Mouse (Mus musculus) liver, adult 2 months (tissue): ENCODE results near the gene Akap8l. TPM values are rescaled to one million over a fixed set of nuclear protein-coding genes. Genes with fewer than 3 reads are reported as not detected.

ENCODE experiments used
- DNase-seq: peaks from one replicate; pipeline ENCODE4 v3.0.0-alpha.2; 2011; ENCODE audit warnings: low read depth, low spot score; ENCODE audit errors: extremely low read depth
- H3K27ac ChIP-seq: fragments of 200-500 bp; replicated peaks from 2 replicates; pipeline ENCODE4 v1.5.1; 2012; ENCODE audit warnings: low read depth, mild to moderate bottlenecking, control low read depth, inconsistent platforms, low read length; ENCODE audit not compliant: insufficient read depth
- H3K27me3 ChIP-seq: fragments of 200-500 bp; 2 replicates; pipeline ENCODE4 v1.6.1; 2012; ENCODE audit warnings: mild to moderate bottlenecking, moderate library complexity, low read length, inconsistent platforms; ENCODE audit not compliant: control insufficient read depth, insufficient read depth
- H3K36me3 ChIP-seq: fragments of 200-500 bp; 2 replicates; pipeline ENCODE4 v1.6.1; 2012; ENCODE audit warnings: low read length, inconsistent platforms; ENCODE audit not compliant: control insufficient read depth, insufficient read depth
- H3K4me1 ChIP-seq: fragments of 200-500 bp; 2 replicates; pipeline ENCODE4 v1.6.1; 2011; ENCODE audit warnings: low read length; ENCODE audit not compliant: control insufficient read depth, insufficient read depth
- H3K4me3 ChIP-seq: fragments of 200-500 bp; 2 replicates; pipeline ENCODE4 v1.5.1; 2011; ENCODE audit warnings: low read depth, mild to moderate bottlenecking, control low read depth, low read length, moderate library complexity; ENCODE audit not compliant: insufficient read depth
- H3K79me2 ChIP-seq: fragments of 200-500 bp; 2 replicates; pipeline ENCODE4 v1.6.1; 2012; ENCODE audit warnings: inconsistent platforms, mild to moderate bottlenecking, low read length, moderate library complexity; ENCODE audit not compliant: control insufficient read depth, insufficient read depth
- H3K9ac ChIP-seq: fragments of 200-500 bp; 2 replicates; pipeline ENCODE4 v1.6.1; 2012; ENCODE audit warnings: low read depth, mild to moderate bottlenecking, control low read depth, inconsistent platforms, low read length
- CTCF ChIP-seq: fragments of 200-500 bp; IDR thresholded peaks from 2 replicates; pipeline ENCODE4 v1.5.1; 2011; ENCODE audit warnings: low read depth, low read length, control low read depth
- POLR2A ChIP-seq: fragments of 200-500 bp; IDR thresholded peaks from 2 replicates; pipeline ENCODE4 v1.6.1; 2011; ENCODE audit warnings: low read length, control low read depth; ENCODE audit not compliant: insufficient read depth; ENCODE audit errors: extremely low read depth
- WGBS: fragments of 180-500 bp; shearing (Covaris S2); methylation state at CpG from one replicate; pipeline ENCODE4 v1.1.7; 2018; 5-methylcytosine and 5-hydroxymethylcytosine counted together
- polyA plus RNA-seq: library from polyadenylated mRNA; depleted of rRNA; stranded (reverse); fragments of >200 nt; gene quantifications from 2 replicates; pipeline ENCODE4 v1.2.3, GENCODE M21; 2012
- total RNA-seq: library from RNA; depleted of rRNA; stranded (reverse); fragments of >200 nt; gene quantifications from 2 replicates; pipeline ENCODE4 v1.2.3, GENCODE M21; 2014

Gene Akap8l
- total and polyA plus RNA-seq, 2 experiments = 25.2 to 62.0 TPM

DNA sequence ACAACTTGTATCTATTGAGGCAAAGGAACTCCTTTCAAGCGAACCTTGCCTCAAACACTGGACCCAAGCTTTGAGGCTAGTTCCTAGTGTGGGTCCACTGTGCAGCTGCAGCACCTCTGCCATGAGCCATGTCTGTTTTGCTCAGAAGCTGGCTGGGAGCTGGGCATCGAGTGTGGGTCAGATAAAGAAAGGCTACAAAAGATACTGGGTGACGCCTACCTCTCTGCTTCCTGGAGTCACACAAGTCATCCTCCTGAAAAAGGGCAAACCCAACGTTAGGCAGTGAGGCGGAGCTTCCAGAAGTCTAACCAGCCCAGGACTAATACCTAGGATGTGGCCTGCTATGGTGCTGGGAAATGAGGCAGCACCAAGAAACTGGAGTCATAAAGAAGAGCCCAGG, 36.5 kb downstream of the Akap8l start:
- DNase-seq = no peak
- Histone ChIP-seq H3K27ac (no peak overlapping the region), H3K79me2 (peaks cover 10% of the 10 kb centered on the region; the same call in 1 of the 2 replicates), H3K9ac (no peak overlapping the region), H3K4me1 (no peaks in the 10 kb centered on the region), H3K4me3 (no peak overlapping the region), H3K36me3 (peaks cover 81% of the 10 kb centered on the region), H3K27me3 (no peaks in the 10 kb centered on the region)
- 77% methylated on average over 5 of the region's 5 CpGs for WGBS
- TF ChIP-seq POLR2A (no peak), CTCF (no peak)

DNA sequence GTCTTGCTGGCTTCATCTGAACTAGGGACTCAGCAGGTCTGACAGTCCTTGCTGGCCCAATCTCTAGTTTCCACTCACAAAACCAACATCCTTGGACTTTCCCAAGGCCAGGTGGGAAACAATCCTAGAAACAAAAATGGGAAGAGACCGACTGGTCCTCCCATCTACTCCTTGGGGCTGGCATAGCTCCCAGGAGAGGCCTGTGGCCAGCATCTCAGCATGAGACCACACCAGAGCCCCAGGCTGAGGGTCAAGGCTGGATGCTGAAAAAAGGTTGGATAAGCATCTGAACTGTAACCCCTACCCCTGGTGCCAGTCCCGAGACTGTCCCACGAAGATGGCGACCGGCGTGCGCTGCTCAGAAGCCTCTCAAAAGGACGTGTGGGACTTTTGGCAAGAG, 37.6 kb downstream of the Akap8l start:
- no peak overlapping the region for H3K27ac ChIP-seq
- H3K4me1 ChIP-seq = no peaks in the 10 kb centered on the region
- H3K9ac ChIP-seq = no peak overlapping the region
- H3K36me3 ChIP-seq = peaks cover 90% of the 10 kb centered on the region
- no peak for DNase-seq
- WGBS = 95% methylated on average over 8 of the region's 8 CpGs
- TF ChIP-seq POLR2A (no peak), CTCF (no peak)
- peaks cover 6% of the 10 kb centered on the region; the same call in 1 of the 2 replicates for H3K79me2 ChIP-seq
- H3K27me3 ChIP-seq = no peaks in the 10 kb centered on the region
- no peak overlapping the region for H3K4me3 ChIP-seq

- WGBS = 85% methylated on average over 4 of the region's 4 CpGs
- Histone ChIP-seq H3K79me2 (no peaks in the 10 kb centered on the region), H3K9ac (no peak overlapping the region), H3K36me3 (peaks cover 81% of the 10 kb centered on the region), H3K27ac (no peak overlapping the region), H3K4me3 (no peak overlapping the region), H3K27me3 (no peaks in the 10 kb centered on the region), H3K4me1 (no peaks in the 10 kb centered on the region)
- DNase-seq = no peak
- TF ChIP-seq POLR2A (no peak), CTCF (no peak)
Measured at GRCm38 (mm10) chr17:32307963-32308362, 42.4 kb downstream of the Akap8l start.

DNA sequence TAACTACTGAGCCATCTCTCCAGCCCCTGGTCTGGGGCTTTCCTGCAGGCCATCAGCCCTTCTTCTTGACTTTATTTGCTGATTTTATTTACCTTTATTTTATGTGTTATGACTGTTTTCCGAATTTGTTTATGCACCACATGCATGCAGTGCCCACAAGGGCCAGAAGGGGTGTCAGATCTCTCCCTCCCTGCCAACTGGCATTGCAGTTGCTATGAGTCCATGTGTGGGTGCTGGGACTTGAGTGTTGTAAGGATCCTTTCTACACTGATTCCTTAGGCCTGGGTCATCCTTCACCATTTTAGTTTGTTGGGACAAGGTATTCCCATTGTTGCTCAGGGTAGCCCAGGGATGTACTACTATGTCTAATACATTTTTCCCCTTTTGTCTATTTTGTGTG, 52.3 kb downstream of the Akap8l start:
- Histone ChIP-seq H3K36me3 (no peaks in the 10 kb centered on the region), H3K4me1 (no peaks in the 10 kb centered on the region), H3K9ac (no peak overlapping the region), H3K27ac (no peak overlapping the region), H3K79me2 (no peaks in the 10 kb centered on the region), H3K4me3 (no peak overlapping the region), H3K27me3 (no peaks in the 10 kb centered on the region)
- no peak for DNase-seq
- WGBS = 94% methylated on average over 1 of the region's 1 CpGs
- no peak for TF ChIP-seq POLR2A
- TF ChIP-seq CTCF = peak; percentile 20; the same call in 1 of the 2 replicates

- H3K36me3 ChIP-seq = no peaks in the 10 kb centered on the region
- H3K9ac ChIP-seq = no peak overlapping the region
- no peak for TF ChIP-seq CTCF
- TF ChIP-seq POLR2A = no peak
- no peaks in the 10 kb centered on the region for H3K27me3 ChIP-seq
- WGBS = 26% methylated on average over 2 of the region's 2 CpGs
- no peaks in the 10 kb centered on the region for H3K4me1 ChIP-seq
- H3K79me2 ChIP-seq = no peaks in the 10 kb centered on the region
- H3K4me3 ChIP-seq = no peak overlapping the region
- no peak for DNase-seq
- no peak overlapping the region for H3K27ac ChIP-seq
Measured at GRCm38 (mm10) chr17:32295901-32296300, 54.5 kb downstream of the Akap8l start.

DNA sequence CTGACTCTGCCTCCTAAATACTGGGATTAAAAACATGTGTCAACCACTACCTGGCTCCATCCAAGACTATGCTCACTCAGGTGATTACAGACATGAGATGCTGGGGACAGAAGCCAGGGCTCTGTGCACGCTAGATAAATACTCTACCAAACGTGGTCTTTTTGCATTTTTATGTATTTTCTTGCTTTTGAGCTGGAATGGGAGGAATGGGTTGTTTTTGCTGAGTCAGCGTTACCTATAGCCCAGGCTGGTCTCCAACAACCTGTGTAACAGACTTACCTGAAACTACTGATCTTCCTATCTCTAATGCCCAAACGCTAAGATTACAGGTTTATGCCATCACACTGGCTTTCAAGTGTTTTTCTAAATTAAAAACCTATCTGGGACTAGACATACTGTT, 55.2 kb downstream of the Akap8l start:
- Histone ChIP-seq H3K27ac (no peak overlapping the region), H3K4me1 (no peaks in the 10 kb centered on the region), H3K9ac (no peak overlapping the region), H3K36me3 (no peaks in the 10 kb centered on the region), H3K79me2 (no peaks in the 10 kb centered on the region), H3K27me3 (no peaks in the 10 kb centered on the region), H3K4me3 (no peak overlapping the region)
- 83% methylated on average over 4 of the region's 4 CpGs for WGBS
- TF ChIP-seq CTCF = no peak
- no peak for TF ChIP-seq POLR2A
- no peak for DNase-seq
